Mouse (Mus musculus): Measurements from ENCODE around the gene Oas3. TPM values are rescaled to one million over a fixed set of nuclear protein-coding genes. Genes with fewer than 3 reads are reported as not detected.

Gene Oas3
- polyA plus RNA-seq, 1 experiment from 2014 or later = 0.08 TPM

DNA sequence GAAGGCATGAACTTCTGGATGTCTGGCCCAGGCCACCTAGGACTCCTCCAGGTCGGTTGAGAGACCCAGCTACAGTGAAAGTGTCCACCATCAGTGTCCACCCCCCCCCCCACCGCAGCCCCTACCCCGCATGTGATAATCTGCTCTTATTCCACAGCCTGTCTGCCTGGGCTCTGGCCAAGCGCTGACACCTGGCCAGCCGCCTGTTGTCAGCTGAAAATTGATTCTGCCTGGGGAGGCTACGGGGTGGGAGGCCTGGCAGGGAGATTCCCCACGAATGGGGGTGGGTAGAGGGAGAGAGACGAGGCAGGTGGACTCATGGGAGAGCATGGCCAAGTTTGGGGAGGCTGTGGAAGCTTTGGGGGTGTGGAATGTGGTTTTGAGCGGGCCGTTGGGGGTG is 60.3 kb downstream of the Oas3 start:
- Histone ChIP-seq H3K4me1 (0 out of 2 replicates have a peak, but pooled peaks cover 5% of the 10 kb centered on the region), H3K4me3 (no peak overlapping the region), H3K27me3 (peaks cover 32% of the 10 kb centered on the region), H3K27ac (no peak overlapping the region), H3K9ac (no peak overlapping the region), H3K36me3 (no peaks in the 10 kb centered on the region), H3K9me3 (peaks cover 7% of the 10 kb centered on the region), H3K4me2 (replicated peaks) (no peak overlapping the region)
- WGBS = 73% methylated on average over 10 of the region's 10 CpGs
- ATAC-seq (ENCODE audit: insufficient number of reproducible peaks, insufficient read depth, low FRiP score, low TSS enrichment) = no peak

DNA sequence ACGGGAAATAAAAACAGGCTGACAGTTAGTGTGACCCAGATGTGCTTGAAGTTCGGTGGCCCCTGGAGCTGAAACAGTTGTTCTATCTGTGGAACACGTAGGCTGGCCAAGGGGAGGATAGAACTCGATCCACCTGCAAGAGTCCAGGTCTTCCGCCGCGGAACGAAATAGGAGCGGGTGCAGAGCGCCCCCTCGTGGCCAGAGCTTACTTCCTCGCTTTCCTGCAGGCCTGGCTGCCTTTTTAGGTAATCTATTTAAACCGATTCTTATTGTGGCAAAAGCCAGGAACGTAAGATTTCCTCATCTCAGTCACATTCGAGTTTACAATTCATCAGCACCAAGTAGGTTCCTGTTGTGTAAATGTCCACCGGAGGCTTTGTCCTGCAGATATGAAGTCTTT is 63.1 kb downstream of the Oas3 start:
- no peak overlapping the region for H3K9ac ChIP-seq
- H3K4me1 ChIP-seq = peaks cover 24% of the 10 kb centered on the region
- no peak for ATAC-seq (ENCODE audit: insufficient number of reproducible peaks, insufficient read depth, low FRiP score, low TSS enrichment)
- H3K27ac ChIP-seq = no peak overlapping the region
- no peaks in the 10 kb centered on the region for H3K36me3 ChIP-seq
- no peaks in the 10 kb centered on the region for H3K9me3 ChIP-seq
- H3K27me3 ChIP-seq = peaks cover 61% of the 10 kb centered on the region
- H3K4me3 ChIP-seq = no peak overlapping the region
- 4% methylated on average over 16 of the region's 16 CpGs for WGBS
- no peak overlapping the region for H3K4me2 ChIP-seq (replicated peaks)

DNA sequence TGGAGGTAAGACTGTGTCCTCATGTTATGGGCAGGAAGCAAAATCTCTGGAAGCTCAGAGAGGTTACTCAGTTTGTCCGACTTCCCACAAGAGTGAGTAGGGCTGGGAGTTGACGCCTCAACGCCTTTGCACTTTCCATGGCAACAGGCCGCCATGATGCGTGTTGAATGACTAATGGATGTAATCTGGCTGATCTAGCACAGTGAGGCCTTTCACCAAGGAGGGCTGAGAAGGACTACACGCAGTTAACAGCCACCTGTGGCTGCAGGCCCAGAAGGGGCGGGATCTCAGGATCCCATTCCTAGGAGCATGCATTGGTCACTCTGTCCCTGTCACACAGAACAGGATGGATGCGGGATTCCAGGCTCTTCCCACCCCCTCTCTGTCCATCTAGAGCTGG is 64.7 kb downstream of the Oas3 start:
- 82% methylated on average over 8 of the region's 8 CpGs for WGBS
- H3K9ac ChIP-seq = no peak overlapping the region
- no peak overlapping the region for H3K4me3 ChIP-seq

GRCm38 (mm10) chr5:120711827-120712226 is 65.6 kb downstream of the Oas3 start, which contains the start of gene Dtx1:
Dtx1 (minus strand) TSS chr5:120711927.
- Histone ChIP-seq H3K9ac (peak within 1 kb of the TSS; percentile 64), H3K36me3 (no peaks in the 10 kb centered on the region), H3K27ac (no peak within 1 kb of the TSS), H3K4me1 (peaks cover 22% of the 10 kb centered on the region), H3K9me3 (no peaks in the 10 kb centered on the region), H3K4me3 (peak within 1 kb of the TSS; percentile 56), H3K27me3 (peaks cover 81% of the 10 kb centered on the region), H3K4me2 (replicated peaks) (peak within 1 kb of the TSS; percentile 96)
- no peak for ATAC-seq (ENCODE audit: insufficient number of reproducible peaks, insufficient read depth, low FRiP score, low TSS enrichment)
- 20% methylated on average over 3 of the region's 3 CpGs for WGBS

More for the DNA sequence above, 64.7 kb downstream of the Oas3 start:
- peaks cover 18% of the 10 kb centered on the region for H3K4me1 ChIP-seq
- no peak for ATAC-seq (ENCODE audit: insufficient number of reproducible peaks, insufficient read depth, low FRiP score, low TSS enrichment)
- H3K9me3 ChIP-seq = no peaks in the 10 kb centered on the region
- H3K27ac ChIP-seq = no peak overlapping the region
- no peak overlapping the region for H3K4me2 ChIP-seq (replicated peaks)
- peaks cover 76% of the 10 kb centered on the region for H3K27me3 ChIP-seq
- no peaks in the 10 kb centered on the region for H3K36me3 ChIP-seq

GRCm38 (mm10) chr5:120711416-120711815 is 66.0 kb downstream of the Oas3 start:
- H3K9ac ChIP-seq = peak overlapping the region; percentile 64
- H3K4me3 ChIP-seq = peak overlapping the region; percentile 56
- H3K4me2 ChIP-seq (replicated peaks) = peak overlapping the region; percentile 96
- no peaks in the 10 kb centered on the region for H3K9me3 ChIP-seq
- H3K27ac ChIP-seq = no peak overlapping the region
- H3K27me3 ChIP-seq = peaks cover 81% of the 10 kb centered on the region
- peaks cover 26% of the 10 kb centered on the region for H3K4me1 ChIP-seq
- no peaks in the 10 kb centered on the region for H3K36me3 ChIP-seq
- under 1% methylated on average over 40 of the region's 43 CpGs for WGBS
- no peak for ATAC-seq (ENCODE audit: insufficient number of reproducible peaks, insufficient read depth, low FRiP score, low TSS enrichment)

DNA sequence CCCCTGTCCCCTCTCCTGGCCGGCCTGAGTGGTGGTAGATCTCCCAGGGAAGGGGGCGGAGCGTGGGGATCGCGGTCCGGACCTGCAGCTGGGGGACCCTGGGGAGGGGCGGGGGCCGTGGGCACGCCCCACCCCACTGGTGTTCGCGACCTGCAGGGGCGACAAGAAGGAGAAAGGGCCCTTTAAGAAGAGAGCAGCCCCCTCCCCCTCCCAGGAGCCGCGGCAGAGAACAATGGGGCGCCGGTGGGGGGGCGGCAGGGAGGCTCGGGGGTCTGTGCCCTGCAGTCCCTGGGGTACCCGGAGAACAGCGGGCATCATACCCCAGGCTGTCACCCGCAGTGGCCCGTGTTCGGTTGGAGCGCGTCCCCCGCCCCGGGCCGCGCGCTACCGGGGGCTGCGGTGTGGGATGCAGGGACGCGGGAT is 66.6 kb downstream of the Oas3 start:
- no peak for ATAC-seq (ENCODE audit: insufficient number of reproducible peaks, insufficient read depth, low FRiP score, low TSS enrichment)
- Histone ChIP-seq H3K36me3 (no peaks in the 10 kb centered on the region), H3K9ac (peak overlapping the region; percentile 64), H3K27ac (no peak overlapping the region), H3K4me1 (peaks cover 28% of the 10 kb centered on the region), H3K4me3 (peak overlapping the region; percentile 56), H3K4me2 (replicated peaks) (peak overlapping the region; percentile 96), H3K9me3 (no peaks in the 10 kb centered on the region), H3K27me3 (peaks cover 82% of the 10 kb centered on the region)
- under 1% methylated on average over 31 of the region's 34 CpGs for WGBS

DNA sequence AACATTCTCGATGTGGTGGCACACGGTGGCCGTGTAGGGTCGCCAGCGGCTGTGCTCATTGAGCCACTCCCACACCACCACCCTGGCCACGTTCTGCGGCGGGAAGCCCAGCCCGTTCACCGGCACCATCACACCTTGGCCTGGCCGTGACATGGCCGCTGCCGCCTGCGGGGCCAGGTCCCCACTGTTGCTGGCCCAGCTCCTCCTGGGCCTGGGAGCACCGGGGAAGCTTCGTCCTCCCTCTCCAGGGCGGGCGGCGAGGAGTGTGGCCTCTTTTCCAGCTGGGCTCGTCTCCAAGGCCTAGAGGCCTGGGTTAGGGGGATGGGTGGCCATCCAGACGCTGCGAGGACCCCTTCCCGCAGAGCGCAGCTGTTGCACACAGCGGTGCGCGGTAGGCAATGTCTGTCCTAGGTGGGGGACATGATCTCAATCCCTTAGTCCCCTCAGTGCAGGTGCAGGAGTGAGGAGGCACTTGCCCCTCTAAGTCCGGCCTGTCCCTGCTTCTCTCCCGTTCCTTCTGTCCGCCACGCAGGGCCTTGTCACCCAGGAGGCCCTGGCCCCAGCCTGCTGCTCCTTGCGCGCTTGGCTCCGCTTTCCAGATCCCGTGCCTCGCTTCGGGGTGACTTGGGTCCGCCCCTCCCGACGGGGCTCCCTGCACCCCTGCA is 67.2 kb downstream of the Oas3 start:
- ATAC-seq (ENCODE audit: insufficient number of reproducible peaks, insufficient read depth, low FRiP score, low TSS enrichment) = no peak
- peaks cover 28% of the 10 kb centered on the region for H3K4me1 ChIP-seq

DNA sequence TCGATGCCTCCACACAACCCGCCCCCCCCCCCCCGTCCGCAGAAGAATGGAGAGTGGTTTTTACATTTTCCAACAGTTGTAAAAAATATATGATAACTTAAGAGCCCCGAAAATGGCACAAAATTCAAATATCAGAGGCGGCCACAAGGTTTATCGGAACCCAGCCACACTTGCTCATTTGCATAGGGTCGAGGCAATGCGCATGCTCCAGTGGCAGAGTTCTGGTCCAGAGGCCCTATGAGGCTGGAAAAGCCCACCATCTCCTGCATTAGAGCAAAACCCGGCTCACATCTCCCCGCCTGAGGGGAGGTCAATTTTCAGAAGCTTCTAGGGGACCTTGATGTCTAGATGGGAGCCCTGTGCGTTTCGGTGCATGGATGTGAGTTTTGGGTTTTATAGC is 70.5 kb downstream of the Oas3 start:
- WGBS = 39% methylated on average over 11 of the region's 13 CpGs
- Histone ChIP-seq H3K9ac (no peak overlapping the region), H3K9me3 (no peaks in the 10 kb centered on the region), H3K4me3 (0 out of 2 replicates have a peak overlapping the region, but pooled peaks have one; percentile 14), H3K4me1 (peaks cover 31% of the 10 kb centered on the region), H3K27me3 (peaks cover 66% of the 10 kb centered on the region), H3K36me3 (no peaks in the 10 kb centered on the region), H3K4me2 (replicated peaks) (peak overlapping the region; percentile 41), H3K27ac (no peak overlapping the region)
- no peak for ATAC-seq (ENCODE audit: insufficient number of reproducible peaks, insufficient read depth, low FRiP score, low TSS enrichment)

More for the DNA sequence above, 67.2 kb downstream of the Oas3 start:
- peak overlapping the region; percentile 56 for H3K4me3 ChIP-seq
- H3K27ac ChIP-seq = no peak overlapping the region
- H3K9ac ChIP-seq = peak overlapping the region; percentile 64
- H3K36me3 ChIP-seq = no peaks in the 10 kb centered on the region
- peaks cover 81% of the 10 kb centered on the region for H3K27me3 ChIP-seq
- no peaks in the 10 kb centered on the region for H3K9me3 ChIP-seq
- 2% methylated on average over 37 of the region's 40 CpGs for WGBS
- H3K4me2 ChIP-seq (replicated peaks) = peak overlapping the region; percentile 96

DNA sequence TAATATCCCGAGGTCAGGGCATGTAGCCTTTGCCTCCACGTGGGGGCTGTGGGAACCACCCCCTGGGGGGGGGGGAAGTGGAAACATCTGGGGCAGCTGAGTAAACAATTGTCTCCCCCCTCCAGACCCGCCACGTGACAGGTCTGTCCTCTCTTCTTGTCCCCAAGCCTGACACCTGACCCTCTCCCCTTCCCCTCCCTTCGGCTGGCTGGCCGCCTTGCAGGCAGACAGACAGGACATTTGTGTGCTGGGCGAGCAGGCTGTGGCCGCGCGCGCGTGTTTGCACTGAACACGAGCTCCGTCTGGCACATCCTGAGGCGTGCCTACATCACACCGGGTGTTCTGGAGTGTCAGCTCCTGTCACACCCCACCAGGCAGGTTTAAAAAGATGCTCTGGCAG is 70.9 kb downstream of the Oas3 start:
- 1% methylated on average over 16 of the region's 16 CpGs for WGBS
- no peak overlapping the region for H3K27ac ChIP-seq
- 0 out of 2 replicates have a peak overlapping the region, but pooled peaks have one; percentile 14 for H3K4me3 ChIP-seq
- peaks cover 31% of the 10 kb centered on the region for H3K4me1 ChIP-seq
- no peak for ATAC-seq (ENCODE audit: insufficient number of reproducible peaks, insufficient read depth, low FRiP score, low TSS enrichment)
- H3K36me3 ChIP-seq = no peaks in the 10 kb centered on the region
- H3K4me2 ChIP-seq (replicated peaks) = peak overlapping the region; percentile 41
- peaks cover 62% of the 10 kb centered on the region for H3K27me3 ChIP-seq
- H3K9me3 ChIP-seq = no peaks in the 10 kb centered on the region
- H3K9ac ChIP-seq = no peak overlapping the region

DNA sequence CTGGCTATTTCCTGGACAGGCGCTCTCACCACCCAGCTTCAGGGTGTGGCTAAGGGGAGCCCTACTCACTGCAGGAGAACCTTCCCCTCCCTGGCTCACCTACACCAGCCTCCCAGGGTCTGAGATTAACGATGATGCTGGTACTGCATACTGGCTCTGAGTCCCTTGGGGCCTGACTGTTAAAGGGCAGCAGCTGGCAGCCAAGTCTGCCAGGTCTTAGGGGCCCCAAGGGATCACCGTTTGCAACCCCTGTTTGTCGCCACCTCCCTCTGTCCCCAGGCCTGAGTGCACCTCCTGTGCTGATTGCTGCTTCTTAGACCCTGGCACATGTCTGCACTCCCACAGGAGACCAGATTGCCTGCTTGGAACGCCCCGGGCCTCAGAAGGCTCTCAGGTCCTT is 73.0 kb downstream of the Oas3 start:
- Histone ChIP-seq H3K4me1 (peaks cover 18% of the 10 kb centered on the region), H3K36me3 (no peaks in the 10 kb centered on the region), H3K27me3 (peaks cover 59% of the 10 kb centered on the region), H3K4me3 (no peak overlapping the region), H3K9me3 (no peaks in the 10 kb centered on the region), H3K4me2 (replicated peaks) (no peak overlapping the region), H3K9ac (no peak overlapping the region), H3K27ac (no peak overlapping the region)
- 48% methylated on average over 6 of the region's 6 CpGs for WGBS
- no peak for ATAC-seq (ENCODE audit: insufficient number of reproducible peaks, insufficient read depth, low FRiP score, low TSS enrichment)

DNA sequence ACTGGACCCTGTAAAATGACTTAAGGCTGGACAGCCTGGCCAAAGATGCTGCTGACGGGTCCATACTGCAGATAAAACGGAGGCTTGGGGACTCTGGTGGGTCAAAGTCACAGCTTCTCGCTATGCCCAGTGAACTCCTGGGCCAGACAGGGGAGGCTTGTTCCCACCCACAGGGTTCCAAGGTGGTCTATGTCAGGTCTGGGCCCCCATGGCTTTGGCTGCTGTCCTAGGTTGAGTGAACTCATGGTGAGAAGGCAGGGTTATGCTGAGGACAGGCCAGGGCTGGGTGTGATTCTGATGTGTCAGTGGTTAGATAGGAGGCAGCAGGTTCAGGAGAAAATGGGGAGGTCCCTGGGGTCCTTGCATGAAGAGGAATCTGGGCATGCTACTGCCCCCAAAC is 73.8 kb downstream of the Oas3 start:
- H3K4me1 ChIP-seq = peaks cover 22% of the 10 kb centered on the region
- peaks cover 53% of the 10 kb centered on the region for H3K27me3 ChIP-seq
- no peak overlapping the region for H3K4me2 ChIP-seq (replicated peaks)
- H3K27ac ChIP-seq = no peak overlapping the region
- no peaks in the 10 kb centered on the region for H3K9me3 ChIP-seq
- WGBS = 77% methylated on average over 3 of the region's 3 CpGs
- ATAC-seq (ENCODE audit: insufficient number of reproducible peaks, insufficient read depth, low FRiP score, low TSS enrichment) = no peak
- no peak overlapping the region for H3K9ac ChIP-seq
- no peaks in the 10 kb centered on the region for H3K36me3 ChIP-seq
- no peak overlapping the region for H3K4me3 ChIP-seq

Data from embryonic facial prominence, embryonic 12.5 days (tissue).